Mouse (Mus musculus): ENCODE results near the gene Otud3. TPM values are rescaled to one million over a fixed set of nuclear protein-coding genes. Genes with fewer than 3 reads are reported as not detected.

Gene Otud3
- polyA plus RNA-seq, 1 experiment from 2014 or later = 3.0 TPM

- 56% methylated on average over 6 of the region's 6 CpGs for WGBS
- no peak overlapping the region for H3K9ac ChIP-seq (ENCODE audit: low read length)
- H3K27ac ChIP-seq (ENCODE audit: low read length) = no peak overlapping the region
- H3K4me3 ChIP-seq (ENCODE audit: low read length) = no peak overlapping the region
- no peak overlapping the region for H3K4me2 ChIP-seq (ENCODE audit: low read depth, low read length)
- H3K27me3 ChIP-seq (ENCODE audit: control insufficient read depth, insufficient read depth, low read length) = peaks cover 7% of the 10 kb centered on the region
- H3K9me3 ChIP-seq (replicated peaks; ENCODE audit: control insufficient read depth, low read length) = no peaks in the 10 kb centered on the region
- ATAC-seq (replicated peaks; ENCODE audit: extremely low read depth, insufficient read depth, low FRiP score) = no peak
- H3K36me3 ChIP-seq (ENCODE audit: control insufficient read depth, insufficient read depth) = no peaks in the 10 kb centered on the region
- H3K4me1 ChIP-seq (ENCODE audit: control insufficient read depth, insufficient read depth, low read length) = no peaks in the 10 kb centered on the region
Observed at GRCm38 (mm10) chr4:138852961-138853360, 60.8 kb downstream of the Otud3 start.

- Histone ChIP-seq H3K4me3 (ENCODE audit: low read length) (no peak overlapping the region), H3K27me3 (ENCODE audit: control insufficient read depth, insufficient read depth, low read length) (peaks cover 7% of the 10 kb centered on the region), H3K27ac (ENCODE audit: low read length) (no peak overlapping the region), H3K4me1 (ENCODE audit: control insufficient read depth, insufficient read depth, low read length) (no peaks in the 10 kb centered on the region), H3K9me3 (replicated peaks; ENCODE audit: control insufficient read depth, low read length) (no peaks in the 10 kb centered on the region), H3K36me3 (ENCODE audit: control insufficient read depth, insufficient read depth) (no peaks in the 10 kb centered on the region), H3K9ac (ENCODE audit: low read length) (no peak overlapping the region), H3K4me2 (ENCODE audit: low read depth, low read length) (no peak overlapping the region)
- ATAC-seq (replicated peaks; ENCODE audit: extremely low read depth, insufficient read depth, low FRiP score) = no peak
- 4% methylated on average over 4 of the region's 4 CpGs for WGBS
Observed at GRCm38 (mm10) chr4:138851463-138851862, 62.3 kb downstream of the Otud3 start.

Other genes starting within 250 kb of the Otud3 start
- 0.17 TPM in 1 of 2 replicates, not detected in the other for gene Pla2g2c, start 189.2 kb downstream of the Otud3 start, polyA plus RNA-seq (2015; fragmentation: Nextera tagmentation; extraction: Ambion mirVana)
- 1.3 and 1.5 TPM in 2 replicates for gene Ubxn10, start 176.8 kb downstream of the Otud3 start, polyA plus RNA-seq (2015; fragmentation: Nextera tagmentation; extraction: Ambion mirVana)
- 0.07 and 0.15 TPM in 2 replicates for gene Pla2g2f, start 156.3 kb downstream of the Otud3 start, polyA plus RNA-seq (2015; fragmentation: Nextera tagmentation; extraction: Ambion mirVana)
- 0.12 TPM in 1 of 2 replicates, not detected in the other for gene Pla2g2d, start 138.2 kb downstream of the Otud3 start, polyA plus RNA-seq (2015; fragmentation: Nextera tagmentation; extraction: Ambion mirVana)
- 2.7 and 3.8 TPM in 2 replicates for gene Pla2g5, start 50.5 kb downstream of the Otud3 start, polyA plus RNA-seq (2015; fragmentation: Nextera tagmentation; extraction: Ambion mirVana)
- gene Gm13030, start 40.0 kb downstream of the Otud3 start, polyA plus RNA-seq (2015; fragmentation: Nextera tagmentation; extraction: Ambion mirVana) = not detected in 2 replicates
- gene Pla2g2e, start 36.0 kb downstream of the Otud3 start, polyA plus RNA-seq (2015; fragmentation: Nextera tagmentation; extraction: Ambion mirVana) = 0.18 TPM in 1 of 2 replicates, not detected in the other
- gene Rnf186, start 53.2 kb upstream of the Otud3 start, polyA plus RNA-seq (2015; fragmentation: Nextera tagmentation; extraction: Ambion mirVana) = 0.29 and 0.66 TPM in 2 replicates
- gene Tmco4, start 58.9 kb upstream of the Otud3 start, polyA plus RNA-seq (2015; fragmentation: Nextera tagmentation; extraction: Ambion mirVana) = 7.0 and 8.3 TPM in 2 replicates
- gene Htr6, start 161.6 kb upstream of the Otud3 start, polyA plus RNA-seq (2015; fragmentation: Nextera tagmentation; extraction: Ambion mirVana) = not detected in 2 replicates
- 25.8 and 28.9 TPM in 2 replicates for gene Nbl1, start 179.0 kb upstream of the Otud3 start, polyA plus RNA-seq (2015; fragmentation: Nextera tagmentation; extraction: Ambion mirVana)
- 640 and 697 TPM in 2 replicates for gene Minos1, start 217.2 kb upstream of the Otud3 start, polyA plus RNA-seq (2015; fragmentation: Nextera tagmentation; extraction: Ambion mirVana)